Mouse (Mus musculus): ENCODE data around the gene Pdlim4. TPM values are rescaled to one million over a fixed set of nuclear protein-coding genes. Genes with fewer than 3 reads are reported as not detected.

Pdlim4 gene
- total RNA-seq, 1 experiment: 4.3 TPM

GRCm38 (mm10) chr11:54067996-54068519 is 756 bp downstream of the Pdlim4 start:
- H3K9me3 ChIP-seq (ENCODE audit: control insufficient read depth, insufficient read depth, low read depth, low read length): no peaks in the 10 kb centered on the region
- no peak overlapping the region for H3K9ac ChIP-seq (ENCODE audit: insufficient read depth, low read depth, low read length, poor library complexity, severe bottlenecking)
- H3K27ac ChIP-seq (ENCODE audit: insufficient read depth, low read depth, low read length, poor library complexity, severe bottlenecking): no peak overlapping the region
- H3K4me3 ChIP-seq (ENCODE audit: insufficient read depth in 1 of 2, low read depth in 1 of 2, low read length in 2 of 2, poor library complexity in 1 of 2, severe bottlenecking in 1 of 2): no peak overlapping the region
- no peaks in the 10 kb centered on the region for H3K36me3 ChIP-seq (ENCODE audit: control insufficient read depth, insufficient read depth, low read length, poor library complexity, severe bottlenecking)
- H3K4me1 ChIP-seq (ENCODE audit: control insufficient read depth in 2 of 2, insufficient read depth in 2 of 2, low read length in 2 of 2, poor library complexity in 1 of 2): peaks cover 2 to 19% of the 10 kb centered on the region in 2 experiments; a peak in 2 of 4 replicates
- TF ChIP-seq CHD2 (IDR thresholded peaks at IDR 0.05; ENCODE audit: low read depth, low read length) (no peak), ZC3H11A (IDR thresholded peaks at IDR 0.05; ENCODE audit: borderline replicate concordance, low read depth, low read length) (no peak), ZNF384 (IDR thresholded peaks at IDR 0.05; ENCODE audit: low read depth, low read length) (no peak), MAFK (IDR thresholded peaks at IDR 0.05; ENCODE audit: insufficient read depth, low read depth, low read length) (no peak), HCFC1 (IDR thresholded peaks at IDR 0.05; ENCODE audit: borderline replicate concordance, insufficient read depth, low read length) (no peak)
- in situ Hi-C loops (cut with MboI; ENCODE audit: low sequenced_read_pairs in 2 of 2, unreplicated experiment in 2 of 2): no loop called here
- DNase-seq (ENCODE audit: low read depth, low spot score): no peak

GRCm38 (mm10) chr11:54067318-54067995 is 1.4 kb downstream of the Pdlim4 start:
- H3K9ac ChIP-seq (ENCODE audit: insufficient read depth, low read depth, low read length, poor library complexity, severe bottlenecking): no peak overlapping the region
- H3K36me3 ChIP-seq (ENCODE audit: control insufficient read depth, insufficient read depth, low read length, poor library complexity, severe bottlenecking): no peaks in the 10 kb centered on the region
- no peak overlapping the region for H3K4me3 ChIP-seq (ENCODE audit: insufficient read depth in 1 of 2, low read depth in 1 of 2, low read length in 2 of 2, poor library complexity in 1 of 2, severe bottlenecking in 1 of 2)
- H3K27ac ChIP-seq (ENCODE audit: insufficient read depth, low read depth, low read length, poor library complexity, severe bottlenecking): no peak overlapping the region
- in situ Hi-C loops (cut with MboI; ENCODE audit: low sequenced_read_pairs in 2 of 2, unreplicated experiment in 2 of 2): no loop called here
- no peaks in the 10 kb centered on the region for H3K9me3 ChIP-seq (ENCODE audit: control insufficient read depth, insufficient read depth, low read depth, low read length)
- no peak for TF ChIP-seq ZC3H11A (IDR thresholded peaks at IDR 0.05; ENCODE audit: borderline replicate concordance, low read depth, low read length)
- DNase-seq (ENCODE audit: low read depth, low spot score): no peak
- H3K4me1 ChIP-seq (ENCODE audit: control insufficient read depth in 2 of 2, insufficient read depth in 2 of 2, low read length in 2 of 2, poor library complexity in 1 of 2): peaks cover 0 to 13% of the 10 kb centered on the region in 2 experiments; a peak in 2 of 4 replicates

DNA sequence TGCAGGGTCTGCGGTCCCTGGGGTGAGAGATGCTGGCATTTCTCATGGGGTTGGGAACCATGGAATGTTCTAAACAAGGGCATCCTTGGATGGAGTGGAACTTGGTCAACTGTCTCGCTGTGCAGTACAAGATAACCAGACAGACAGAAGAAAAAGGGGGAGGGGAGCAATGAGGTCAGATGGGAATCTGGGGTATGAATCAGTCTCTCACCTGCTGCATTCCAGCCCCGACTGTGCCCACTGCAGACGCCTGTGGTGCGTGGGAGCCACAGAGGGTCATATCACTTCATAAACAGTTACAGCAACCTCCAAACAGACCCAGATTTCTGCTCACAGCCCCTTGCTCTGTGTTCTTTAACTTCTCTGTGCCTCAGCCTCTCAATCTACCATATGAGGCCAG is 2.4 kb downstream of the Pdlim4 start:
- Histone ChIP-seq H3K36me3 (ENCODE audit: control insufficient read depth, insufficient read depth, low read length, poor library complexity, severe bottlenecking) (no peaks in the 10 kb centered on the region), H3K9ac (ENCODE audit: insufficient read depth, low read depth, low read length, poor library complexity, severe bottlenecking) (no peak overlapping the region)

GRCm38 (mm10) chr11:54065915-54066178 is 3.0 kb downstream of the Pdlim4 start:
- in situ Hi-C loops (cut with MboI; ENCODE audit: low sequenced_read_pairs in 2 of 2, unreplicated experiment in 2 of 2): no loop called here
- Histone ChIP-seq H3K36me3 (ENCODE audit: control insufficient read depth, insufficient read depth, low read length, poor library complexity, severe bottlenecking) (no peaks in the 10 kb centered on the region), H3K4me1 (ENCODE audit: control insufficient read depth in 2 of 2, insufficient read depth in 2 of 2, low read length in 2 of 2, poor library complexity in 1 of 2) (peaks cover 0 to 4% of the 10 kb centered on the region in 2 experiments; a peak in 1 of 4 replicates)

More for the DNA sequence above, 2.4 kb downstream of the Pdlim4 start:
- peaks cover 0 to 4% of the 10 kb centered on the region in 2 experiments; a peak in 1 of 4 replicates for H3K4me1 ChIP-seq (ENCODE audit: control insufficient read depth in 2 of 2, insufficient read depth in 2 of 2, low read length in 2 of 2, poor library complexity in 1 of 2)
- TF ChIP-seq ZC3H11A (IDR thresholded peaks at IDR 0.05; ENCODE audit: borderline replicate concordance, low read depth, low read length): no peak
- TF ChIP-seq CHD2 (IDR thresholded peaks at IDR 0.05; ENCODE audit: low read depth, low read length): no peak
- no peak for TF ChIP-seq HCFC1 (IDR thresholded peaks at IDR 0.05; ENCODE audit: borderline replicate concordance, insufficient read depth, low read length)
- no peak for DNase-seq (ENCODE audit: low read depth, low spot score)
- in situ Hi-C loops (cut with MboI; ENCODE audit: low sequenced_read_pairs in 2 of 2, unreplicated experiment in 2 of 2): no loop called here
- H3K4me3 ChIP-seq (ENCODE audit: insufficient read depth in 1 of 2, low read depth in 1 of 2, low read length in 2 of 2, poor library complexity in 1 of 2, severe bottlenecking in 1 of 2): no peak overlapping the region
- no peak overlapping the region for H3K27ac ChIP-seq (ENCODE audit: insufficient read depth, low read depth, low read length, poor library complexity, severe bottlenecking)
- H3K9me3 ChIP-seq (ENCODE audit: control insufficient read depth, insufficient read depth, low read depth, low read length): no peaks in the 10 kb centered on the region

More at GRCm38 (mm10) chr11:54065915-54066178, 3.0 kb downstream of the Pdlim4 start:
- TF ChIP-seq HCFC1 (IDR thresholded peaks at IDR 0.05; ENCODE audit: borderline replicate concordance, insufficient read depth, low read length): no peak
- TF ChIP-seq MAFK (IDR thresholded peaks at IDR 0.05; ENCODE audit: insufficient read depth, low read depth, low read length): no peak
- no peak for TF ChIP-seq ZNF384 (IDR thresholded peaks at IDR 0.05; ENCODE audit: low read depth, low read length)
- no peak for TF ChIP-seq CHD2 (IDR thresholded peaks at IDR 0.05; ENCODE audit: low read depth, low read length)
- TF ChIP-seq ZC3H11A (IDR thresholded peaks at IDR 0.05; ENCODE audit: borderline replicate concordance, low read depth, low read length): no peak
- H3K9ac ChIP-seq (ENCODE audit: insufficient read depth, low read depth, low read length, poor library complexity, severe bottlenecking): no peak overlapping the region
- H3K9me3 ChIP-seq (ENCODE audit: control insufficient read depth, insufficient read depth, low read depth, low read length): no peaks in the 10 kb centered on the region
- no peak overlapping the region for H3K4me3 ChIP-seq (ENCODE audit: insufficient read depth in 1 of 2, low read depth in 1 of 2, low read length in 2 of 2, poor library complexity in 1 of 2, severe bottlenecking in 1 of 2)
- no peak overlapping the region for H3K27ac ChIP-seq (ENCODE audit: insufficient read depth, low read depth, low read length, poor library complexity, severe bottlenecking)
- DNase-seq (ENCODE audit: low read depth, low spot score): no peak
